Mouse (Mus musculus) kidney, embryonic 14.5 days (tissue): ENCODE data around the gene Smg8. TPM values are rescaled to one million over a fixed set of nuclear protein-coding genes. Genes with fewer than 3 reads are reported as not detected.

ENCODE experiments used
- microRNA counts: library from miRNA; unstranded; fragments of <30 nt; microRNA quantifications from one replicate; lab custom pipeline; 2017
- microRNA-seq: library from miRNA; unstranded; fragments of <30 nt; microRNA quantifications from one replicate; pipeline ENCODE4, GENCODE M21; 2016
- polyA plus RNA-seq: library from polyadenylated mRNA; unstranded; fragments of >200 nt; fragmentation: Nextera tagmentation; extraction: Ambion mirVana; gene quantifications from 2 replicates; pipeline ENCODE4 v1.2.1, GENCODE M21; 2014

Smg8 gene
- polyA plus RNA-seq, 1 experiment from 2014 or later: 24.7 TPM

MicroRNAs within 50 kb of the gene (microRNA counts, 519-probe panel; counts per million panel counts)
- 8,123 counts per million, percentile 84 among the panel's probes with 10 or more counts for microRNA mmu-miR-301a (lab: Ali Mortazavi, UCI)

Small RNA genes lying within 50 kb of the gene (microRNA-seq; reads per million reads assigned to microRNA genes)
- 1,257 reads per million, percentile 79 among the genes with 10 or more reads in this experiment for gene Mir301

Other genes starting within 250 kb of the Smg8 start
- 7.9 and 9.1 TPM in 2 replicates for gene Ypel2, start 93.1 kb downstream of the Smg8 start, polyA plus RNA-seq
- gene Gdpd1, start 12.7 kb downstream of the Smg8 start, polyA plus RNA-seq: 23.1 and 27.8 TPM in 2 replicates
- gene Prr11, start 21.9 kb upstream of the Smg8 start, polyA plus RNA-seq: 9.2 and 20.5 TPM in 2 replicates
- gene Ska2, start 22.5 kb upstream of the Smg8 start, polyA plus RNA-seq: 64.1 and 70.5 TPM in 2 replicates
- 20.6 and 41.4 TPM in 2 replicates for gene Trim37, start 40.3 kb upstream of the Smg8 start, polyA plus RNA-seq